Mouse (Mus musculus): ENCODE data around the gene Syt15. TPM values are rescaled to one million over a fixed set of nuclear protein-coding genes. Genes with fewer than 3 reads are reported as not detected.

Syt15 gene
- total and polyA plus RNA-seq, 3 experiments = 0.06 TPM; not detected in 2

DNA sequence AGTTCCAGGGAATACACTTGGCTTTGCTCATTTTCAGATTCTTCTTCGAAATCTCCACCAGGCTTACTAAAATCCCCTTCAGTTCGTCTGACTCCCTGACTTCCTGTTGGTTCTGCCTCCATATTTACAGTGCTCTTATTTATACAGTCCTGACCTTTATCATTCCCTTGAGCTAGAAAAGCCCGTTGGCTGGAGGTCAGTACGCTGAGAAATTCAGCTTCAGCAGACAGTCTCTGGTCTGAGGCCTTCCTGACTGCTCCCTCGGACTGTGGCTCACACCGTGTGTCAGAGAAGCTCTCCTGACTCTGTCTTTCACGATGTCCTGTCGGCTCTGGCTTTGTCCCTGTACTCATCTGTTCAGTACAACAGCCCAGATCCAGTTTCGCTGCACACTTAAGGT, 48.7 kb downstream of the Syt15 start:
- no peak for TF ChIP-seq JUND (IDR thresholded peaks at IDR 0.05; ENCODE audit: low read depth, low read length)
- TF ChIP-seq MYC (IDR thresholded peaks at IDR 0.05; ENCODE audit: low read depth, low read length) = no peak
- Histone ChIP-seq H3K27ac (ENCODE audit: control insufficient read depth, low read depth, low read length) (no peak overlapping the region), H3K4me3 (ENCODE audit: control insufficient read depth in 1 of 2, insufficient read depth in 1 of 2, low read depth in 2 of 2, low read length in 2 of 2) (no peak overlapping the region), H3K79me2 (ENCODE audit: control insufficient read depth, insufficient read depth, low read length, poor library complexity) (no peaks in the 10 kb centered on the region), H3K36me3 (ENCODE audit: control insufficient read depth in 1 of 2, insufficient read depth in 2 of 2, low read length in 2 of 2) (no peaks in the 10 kb centered on the region), H3K27me3 (ENCODE audit: control insufficient read depth in 1 of 2, insufficient read depth in 2 of 2, low read length in 2 of 2) (no peaks in the 10 kb centered on the region), H3K4me1 (ENCODE audit: control insufficient read depth in 1 of 2, insufficient read depth in 2 of 2, low read length in 2 of 2) (no peaks in the 10 kb centered on the region), H3K9ac (ENCODE audit: control insufficient read depth, low read depth, low read length, poor library complexity, severe bottlenecking) (no peak overlapping the region), H3K9me3 (replicated peaks; ENCODE audit: insufficient read depth, low read length) (no peaks in the 10 kb centered on the region)
- no peak for DNase-seq (ENCODE audit: low read depth, low spot score)

DNA sequence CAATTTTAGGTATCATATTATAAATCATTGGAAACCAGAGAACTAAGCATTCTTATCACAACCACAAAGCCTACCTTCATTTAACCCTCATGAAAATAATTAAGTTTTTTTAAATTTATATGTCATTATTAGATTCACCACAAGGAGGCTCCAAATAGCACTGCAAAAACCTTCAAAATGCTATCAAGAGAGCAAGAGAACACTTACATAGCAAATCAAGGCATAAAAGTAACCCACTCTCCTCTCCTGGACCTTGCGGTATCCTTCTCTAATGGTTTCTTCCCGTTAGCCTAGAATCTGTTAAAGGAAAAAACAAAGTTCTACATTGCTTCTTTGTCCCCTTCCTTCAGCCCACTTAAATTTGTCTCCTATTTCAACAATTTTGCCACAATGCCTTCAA, 53.9 kb downstream of the Syt15 start:
- H3K9ac ChIP-seq (ENCODE audit: control insufficient read depth, low read depth, low read length, poor library complexity, severe bottlenecking) = no peak overlapping the region
- no peaks in the 10 kb centered on the region for H3K36me3 ChIP-seq (ENCODE audit: control insufficient read depth in 1 of 2, insufficient read depth in 2 of 2, low read length in 2 of 2)
- H3K27me3 ChIP-seq (ENCODE audit: control insufficient read depth in 1 of 2, insufficient read depth in 2 of 2, low read length in 2 of 2) = no peaks in the 10 kb centered on the region
- DNase-seq (ENCODE audit: low read depth, low spot score) = peak; percentile 67
- no peak overlapping the region for H3K27ac ChIP-seq (ENCODE audit: control insufficient read depth, low read depth, low read length)
- no peaks in the 10 kb centered on the region for H3K79me2 ChIP-seq (ENCODE audit: control insufficient read depth, insufficient read depth, low read length, poor library complexity)
- H3K4me3 ChIP-seq (ENCODE audit: control insufficient read depth in 1 of 2, insufficient read depth in 1 of 2, low read depth in 2 of 2, low read length in 2 of 2) = no peak overlapping the region
- no peaks in the 10 kb centered on the region for H3K9me3 ChIP-seq (replicated peaks; ENCODE audit: insufficient read depth, low read length)
- H3K4me1 ChIP-seq (ENCODE audit: control insufficient read depth in 1 of 2, insufficient read depth in 2 of 2, low read length in 2 of 2) = no peaks in the 10 kb centered on the region
- peak; percentile 61; the same call in 1 of the 2 replicates for TF ChIP-seq SIN3A (IDR thresholded peaks at IDR 0.05; ENCODE audit: low read length)
- TF ChIP-seq HCFC1 (IDR thresholded peaks at IDR 0.05; ENCODE audit: low read depth, low read length) = no peak
- TF ChIP-seq POLR2AphosphoS5 (IDR thresholded peaks at IDR 0.05; ENCODE audit: borderline replicate concordance, low read depth, low read length) = no peak
- no peak for TF ChIP-seq ZKSCAN1 (IDR thresholded peaks at IDR 0.05; ENCODE audit: low read depth, low read length)
- TF ChIP-seq POLR2A (IDR thresholded peaks at IDR 0.05; ENCODE audit: control insufficient read depth in 1 of 2, insufficient read depth in 1 of 2, low read depth in 1 of 2, low read length in 2 of 2, poor library complexity in 1 of 2) = no peak
- TF ChIP-seq TCF12 (IDR thresholded peaks at IDR 0.05; ENCODE audit: low read depth, low read length) = no peak
- no peak for TF ChIP-seq GATA1 (IDR thresholded peaks at IDR 0.05; ENCODE audit: low read depth, low read length)
- TF ChIP-seq MAZ (IDR thresholded peaks at IDR 0.05; ENCODE audit: low read depth, low read length) = no peak
- peak; percentile 66 for TF ChIP-seq ZNF384 (IDR thresholded peaks at IDR 0.05; ENCODE audit: low read depth, low read length)
- TF ChIP-seq CHD2 (IDR thresholded peaks at IDR 0.05; ENCODE audit: low read length) = no peak
- TF ChIP-seq CHD1 (IDR thresholded peaks at IDR 0.05; ENCODE audit: low read depth, low read length) = no peak
- TF ChIP-seq EP300 (IDR thresholded peaks at IDR 0.05; ENCODE audit: low read depth in 1 of 2, low read length in 2 of 2) = no peak
- TF ChIP-seq USF1 (IDR thresholded peaks at IDR 0.05; ENCODE audit: low read depth, low read length) = no peak
- TF ChIP-seq MAX (IDR thresholded peaks at IDR 0.05; ENCODE audit: low read length) = no peak
- TF ChIP-seq TBP (IDR thresholded peaks at IDR 0.05; ENCODE audit: low read depth, low read length) = no peak
- TF ChIP-seq RCOR1 (IDR thresholded peaks at IDR 0.05; ENCODE audit: low read depth, low read length) = no peak
- no peak for TF ChIP-seq E2F4 (IDR thresholded peaks at IDR 0.05; ENCODE audit: borderline replicate concordance, low read depth, low read length)
- no peak for TF ChIP-seq ELF1 (IDR thresholded peaks at IDR 0.05; ENCODE audit: low read depth, low read length)
- TF ChIP-seq POLR2AphosphoS2 (IDR thresholded peaks at IDR 0.05; ENCODE audit: low read length) = no peak
- no peak for TF ChIP-seq GABPA (IDR thresholded peaks at IDR 0.05; ENCODE audit: low read depth, low read length)
- peak; percentile 96 for TF ChIP-seq SMC3 (IDR thresholded peaks at IDR 0.05; ENCODE audit: low read depth, low read length)
- no peak for TF ChIP-seq MEF2A (IDR thresholded peaks at IDR 0.05; ENCODE audit: extremely low read depth, insufficient replicate concordance, low read depth, low read length, poor library complexity, severe bottlenecking)
- TF ChIP-seq BHLHE40 (IDR thresholded peaks at IDR 0.05; ENCODE audit: borderline replicate concordance, low read depth, low read length) = no peak
- TF ChIP-seq MYB (IDR thresholded peaks at IDR 0.05; ENCODE audit: low read depth, low read length) = no peak
- no peak for TF ChIP-seq NELFE (IDR thresholded peaks at IDR 0.05; ENCODE audit: low read depth, low read length)
- TF ChIP-seq ETS1 (IDR thresholded peaks at IDR 0.05; ENCODE audit: low read depth, low read length) = no peak
- TF ChIP-seq UBTF (IDR thresholded peaks at IDR 0.05; ENCODE audit: borderline replicate concordance, insufficient read depth, low read depth, low read length) = no peak
- TF ChIP-seq TAL1 (IDR thresholded peaks at IDR 0.05; ENCODE audit: low read length) = no peak
- no peak for TF ChIP-seq ZMIZ1 (IDR thresholded peaks at IDR 0.05; ENCODE audit: low read depth, low read length)
- TF ChIP-seq MAFK (IDR thresholded peaks at IDR 0.05; ENCODE audit: borderline replicate concordance, low read depth, low read length) = no peak
- TF ChIP-seq JUND (IDR thresholded peaks at IDR 0.05; ENCODE audit: low read depth, low read length) = no peak
- peak; percentile 90 for TF ChIP-seq ZC3H11A (IDR thresholded peaks at IDR 0.05; ENCODE audit: low read depth, low read length)

All from MEL (cell line).